8 mouse cellular contexts compared by ENCODE assay signal in the genomic region with DNA sequence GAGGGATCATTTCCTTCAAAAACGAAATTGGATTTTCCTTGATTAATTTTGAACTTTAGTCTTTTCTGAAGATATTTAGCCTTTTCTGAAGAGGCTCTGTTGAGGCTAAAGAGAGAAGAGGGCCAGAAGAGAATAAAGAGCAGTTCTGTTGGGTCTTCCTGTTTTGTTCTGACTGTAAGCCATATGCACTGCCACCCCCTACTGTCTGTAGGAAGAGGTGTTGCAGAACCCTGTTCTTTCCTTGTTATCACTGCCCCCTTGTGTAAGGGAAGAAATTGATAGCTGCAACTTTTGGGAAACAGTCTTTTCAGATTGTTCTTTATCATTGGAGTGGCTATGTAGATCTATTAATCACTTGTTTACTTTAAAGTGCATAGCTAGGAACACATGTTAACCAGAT. TPM values are rescaled to one million over a fixed set of nuclear protein-coding genes. Genes with fewer than 3 reads are reported as not detected.
DNase-seq lines count a peak whose midpoint lies in the region; ATAC-seq and TF ChIP-seq lines count a peak whose summit lies in the region.

No protein-coding gene starts in this region.

- H3K36me3 ChIP-seq in liver, embryonic 12.5 days = no peaks in the 10 kb centered on the region
- H3K36me3 ChIP-seq in heart, postnatal 0 days (replicated peaks; ENCODE audit: control insufficient read depth, insufficient read depth, low read length) = no peaks in the 10 kb centered on the region
- H3K36me3 ChIP-seq in midbrain, postnatal 0 days (ENCODE audit: insufficient read depth, low read length) = no peaks in the 10 kb centered on the region

- no peak overlapping the region for H3K27ac ChIP-seq in liver, embryonic 12.5 days
- H3K27ac ChIP-seq in heart, postnatal 0 days (ENCODE audit: low read depth) = no peak overlapping the region
- no peak overlapping the region for H3K27ac ChIP-seq in midbrain, postnatal 0 days (ENCODE audit: low read depth, low read length)

- no peak overlapping the region for H3K4me3 ChIP-seq in liver, embryonic 12.5 days
- no peak overlapping the region for H3K4me3 ChIP-seq in heart, postnatal 0 days (ENCODE audit: low read depth, low read length)
- H3K4me3 ChIP-seq in midbrain, postnatal 0 days (ENCODE audit: low read depth, low read length) = peak overlapping the region; percentile 94

- DNase-seq in liver (peak; percentile 16), MN1 (ENCODE audit: low spot score) (peak; percentile 72)
- DNase-seq in heart, postnatal 0 days (ENCODE audit: low spot score) = peak; percentile 91
- peak; percentile 29 to 40 for DNase-seq in left cerebral cortex, adult 18-20 months (ENCODE audit: low spot score in 2 of 2)
- DNase-seq in midbrain, postnatal 0 days (ENCODE audit: low spot score) = peak; percentile 88

- no peaks in the 10 kb centered on the region for H3K9me3 ChIP-seq in liver, embryonic 12.5 days (replicated peaks)
- H3K9me3 ChIP-seq in heart, postnatal 0 days (replicated peaks; ENCODE audit: control insufficient read depth, low read length) = no peaks in the 10 kb centered on the region
- H3K9me3 ChIP-seq in midbrain, postnatal 0 days (ENCODE audit: low read length) = no peaks in the 10 kb centered on the region

- no peaks in the 10 kb centered on the region for H3K27me3 ChIP-seq in liver, embryonic 12.5 days (replicated peaks)
- H3K27me3 ChIP-seq in heart, postnatal 0 days (ENCODE audit: control insufficient read depth, insufficient read depth, low read length) = no peaks in the 10 kb centered on the region
- H3K27me3 ChIP-seq in midbrain, postnatal 0 days (ENCODE audit: insufficient read depth, low read length) = no peaks in the 10 kb centered on the region

- no peak overlapping the region for H3K4me2 ChIP-seq in liver, embryonic 12.5 days
- no peak overlapping the region for H3K4me2 ChIP-seq in heart, postnatal 0 days (ENCODE audit: low read depth, low read length)
- H3K4me2 ChIP-seq in midbrain, postnatal 0 days (ENCODE audit: low read depth, low read length, poor library complexity, severe bottlenecking) = peak overlapping the region; percentile 58

- H3K4me1 ChIP-seq in liver, embryonic 12.5 days = peaks cover 31% of the 10 kb centered on the region
- H3K4me1 ChIP-seq in heart, postnatal 0 days (ENCODE audit: control insufficient read depth, insufficient read depth) = peaks cover 11% of the 10 kb centered on the region; the same call in 1 of the 2 replicates
- peaks cover 5% of the 10 kb centered on the region; the same call in 1 of the 2 replicates for H3K4me1 ChIP-seq in midbrain, postnatal 0 days (ENCODE audit: insufficient read depth, low read length)

- TF ChIP-seq CTCF in heart, postnatal 0 days (IDR thresholded peaks at IDR 0.05; ENCODE audit: low read depth) = peak; percentile 99
- peak; percentile 99 for TF ChIP-seq CTCF in midbrain, postnatal 0 days (IDR thresholded peaks at IDR 0.05)

- TF ChIP-seq EP300 in heart, postnatal 0 days (IDR thresholded peaks at IDR 0.05; ENCODE audit: low read depth) = no peak

- WGBS in liver, embryonic 12.5 days (ENCODE audit: insufficient replicate concordance) = 27% methylated on average over 1 of the region's 1 CpGs
- 7% methylated on average over 1 of the region's 1 CpGs for WGBS in heart, postnatal 0 days
- 28% methylated on average over 1 of the region's 1 CpGs for WGBS in midbrain, postnatal 0 days

- no peak overlapping the region for H3K9ac ChIP-seq in liver, embryonic 12.5 days
- H3K9ac ChIP-seq in heart, postnatal 0 days (replicated peaks; ENCODE audit: low read depth, low read length) = no peak overlapping the region
- H3K9ac ChIP-seq in midbrain, postnatal 0 days (replicated peaks; ENCODE audit: low read length, poor library complexity, severe bottlenecking) = no peak overlapping the region

- ATAC-seq in liver, embryonic 12.5 days = no peak
- ATAC-seq in common myeloid progenitor, adult 5-6 weeks (replicated peaks; ENCODE audit: low read depth, poor library complexity, severe bottlenecking) = peak; percentile 82
- ATAC-seq in heart, postnatal 0 days (ENCODE audit: insufficient read depth, low read depth) = no peak
- no peak for ATAC-seq in midbrain, postnatal 0 days (ENCODE audit: low FRiP score)
- ATAC-seq in erythroid progenitor cell, adult 5-6 weeks (replicated peaks; ENCODE audit: low FRiP score, poor library complexity, severe bottlenecking) = no peak

RNA-seq across cellular contexts. Expression of gene Tanc2, which starts 2.1 kb away (rescaled TPM):
- polyA plus RNA-seq in liver, embryonic 12.5 days (2016; fragmentation: Nextera tagmentation; extraction: Ambion mirVana) = 3.4 and 4.4 TPM in 2 replicates
- total RNA-seq in common myeloid progenitor, adult 5-6 weeks (2017) = 1.4 and 2.0 TPM in 2 replicates
- 20.3 and 25.0 TPM in 2 replicates for total RNA-seq in heart, postnatal 0 days (2014; rRNA removed; ENCODE audit: low replicate concordance)
- polyA plus RNA-seq in heart, postnatal 0 days (2015; fragmentation: Nextera tagmentation; extraction: Ambion mirVana) = 3.7 and 5.2 TPM in 2 replicates
- 100 to 1,000 TPM; 201 to 216 TPM for total RNA-seq in left cerebral cortex, adult 18-20 months (2021)
- total RNA-seq in midbrain, postnatal 0 days (2014; rRNA removed) = 136 and 163 TPM in 2 replicates
- 31.4 and 37.3 TPM in 2 replicates for polyA plus RNA-seq in midbrain, postnatal 0 days (2015; fragmentation: Nextera tagmentation; extraction: Ambion mirVana)
- total RNA-seq in erythroid progenitor cell, adult 5-6 weeks (2015; ENCODE audit: low replicate concordance) = 1.3 and 14.8 TPM in 2 replicates
- 0.26 and 5.4 TPM in 2 replicates for total RNA-seq in erythroid progenitor cell, adult 5-6 weeks (2017; ENCODE audit: low replicate concordance)

Comparison
In these comparisons a context has a peak if more than half of its experiments do, and no peak if none do; other contexts are left out.
1. DNase-seq: peak in every context shown above with its lines; median percentile 91 in heart, postnatal 0 days; 88 in midbrain, postnatal 0 days; 72 in MN1; 34 in left cerebral cortex, adult 18-20 months; 16 in liver.